Mouse (Mus musculus) neural tube, embryonic 14.5 days (tissue): ENCODE data around the gene Tfr2. TPM values are rescaled to one million over a fixed set of nuclear protein-coding genes. Genes with fewer than 3 reads are reported as not detected.
A peak's percentile ranks its signal among the peaks of the same experiment; 100 is the strongest.

Experiments
- ATAC-seq: fragments of 200-750 bp; cut with Nextera tagmentation; 2 replicates; pipeline ENCODE4 v1.8.0; 2017; ENCODE audit warnings: low read depth, mild to moderate bottlenecking, moderate TSS enrichment, moderate library complexity
- H3K27ac ChIP-seq: fragments of 300-500 bp; sonication (generic); 2 replicates; pipeline ENCODE4 v1.5.1; 2014; ENCODE audit warnings: low read depth, mild to moderate bottlenecking, control low read depth, low read length, moderate library complexity, mixed read lengths
- H3K27me3 ChIP-seq: fragments of 300-500 bp; sonication (generic); 2 replicates; pipeline ENCODE4 v1.6.1; 2014; ENCODE audit warnings: low read length; ENCODE audit not compliant: control insufficient read depth, insufficient read depth
- H3K36me3 ChIP-seq: fragments of 300-500 bp; sonication (generic); 2 replicates; pipeline ENCODE4 v1.6.1; 2014; ENCODE audit warnings: low read length, mixed read lengths; ENCODE audit not compliant: control insufficient read depth, insufficient read depth
- H3K4me1 ChIP-seq: fragments of 300-500 bp; sonication (generic); 2 replicates; pipeline ENCODE4 v1.6.1; 2014; ENCODE audit warnings: low read length; ENCODE audit not compliant: control insufficient read depth, insufficient read depth
- H3K4me2 ChIP-seq: fragments of 300-500 bp; sonication (generic); 2 replicates; pipeline ENCODE4 v1.6.1; 2014; ENCODE audit warnings: mild to moderate bottlenecking, low read depth, low read length, control low read depth
- H3K4me3 ChIP-seq: fragments of 300-500 bp; sonication (generic); 2 replicates; pipeline ENCODE4 v1.5.1; 2014; ENCODE audit warnings: low read depth, low read length, control low read depth, mixed read lengths
- H3K9ac ChIP-seq: fragments of 300-500 bp; sonication (generic); replicated peaks from 2 replicates; pipeline ENCODE4 v1.6.1; 2014; ENCODE audit warnings: low read depth, mild to moderate bottlenecking, control low read depth, low read length, mixed read lengths
- H3K9me3 ChIP-seq: fragments of 300-500 bp; sonication (generic); 2 replicates; pipeline ENCODE4 v1.6.1; 2016; ENCODE audit warnings: low read length; ENCODE audit not compliant: control insufficient read depth
- WGBS: fragments of 180-500 bp; shearing (Covaris S2); extraction: QIAGEN DNeasy Blood & Tissue Kit; methylation state at CpG from one replicate; pipeline ENCODE4 v1.1.7; 2014; 5-methylcytosine and 5-hydroxymethylcytosine counted together
- polyA plus RNA-seq: library from polyadenylated mRNA; unstranded; fragments of >200 nt; fragmentation: Nextera tagmentation; extraction: Ambion mirVana; gene quantifications from 2 replicates; pipeline ENCODE4 v1.2.1, GENCODE M21; 2014

The Tfr2 gene
- polyA plus RNA-seq, 1 experiment from 2014 or later = 5.8 TPM

DNA sequence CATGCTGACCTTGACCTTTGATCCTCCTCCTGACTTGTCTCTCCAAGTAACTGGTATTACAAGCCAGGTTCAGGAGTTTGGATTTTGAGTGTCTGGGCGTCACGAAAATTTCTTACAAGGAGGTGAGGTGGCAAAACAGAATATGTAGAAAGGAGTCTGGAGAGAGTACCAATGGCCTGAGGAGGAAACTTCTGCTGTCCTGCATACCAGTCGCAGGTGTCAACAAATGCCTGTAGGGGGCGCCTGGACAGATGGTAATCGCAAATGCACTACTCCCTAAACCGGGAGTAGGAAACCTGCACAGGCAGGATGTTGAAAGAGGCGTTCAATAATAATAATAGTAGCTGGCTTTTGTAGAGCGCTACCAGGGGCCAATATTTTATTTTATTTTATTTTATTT, 15.3 kb downstream of the Tfr2 start:
- H3K4me2 ChIP-seq = no peak overlapping the region
- 31% methylated on average over 8 of the region's 8 CpGs for WGBS
- H3K9me3 ChIP-seq = no peaks in the 10 kb centered on the region

DNA sequence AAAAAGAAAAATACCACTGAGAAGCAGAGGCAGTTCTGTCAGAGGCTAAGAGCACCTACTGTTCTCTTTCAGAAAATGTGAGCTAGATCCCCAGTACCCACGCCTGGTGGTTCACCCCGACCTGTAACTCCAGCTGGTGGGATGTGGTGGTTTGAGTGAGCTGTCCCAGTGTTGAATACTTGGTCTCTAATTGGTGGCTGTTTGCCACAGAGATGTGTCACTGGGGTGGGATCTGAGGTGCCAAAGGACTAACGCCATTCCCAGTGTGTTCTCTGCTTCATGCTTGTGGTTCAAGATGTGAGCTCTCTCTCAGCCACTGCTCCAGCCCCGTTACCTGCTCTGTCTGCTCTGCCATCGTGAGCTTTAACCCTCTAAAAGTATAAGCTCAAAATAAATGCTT, 20.9 kb downstream of the Tfr2 start:
- Histone ChIP-seq H3K36me3 (no peaks in the 10 kb centered on the region), H3K9ac (no peak overlapping the region), H3K9me3 (no peaks in the 10 kb centered on the region), H3K4me1 (no peaks in the 10 kb centered on the region), H3K4me3 (no peak overlapping the region), H3K27ac (no peak overlapping the region), H3K4me2 (no peak overlapping the region), H3K27me3 (no peaks in the 10 kb centered on the region)
- WGBS = 78% methylated on average over 5 of the region's 5 CpGs
- ATAC-seq = no peak

More for the DNA sequence above, 15.3 kb downstream of the Tfr2 start:
- Histone ChIP-seq H3K27me3 (peaks cover 2% of the 10 kb centered on the region; the same call in 1 of the 2 replicates), H3K27ac (no peak overlapping the region), H3K9ac (no peak overlapping the region), H3K4me3 (no peak overlapping the region), H3K36me3 (no peaks in the 10 kb centered on the region), H3K4me1 (peaks cover 3% of the 10 kb centered on the region; the same call in 1 of the 2 replicates)
- ATAC-seq = no peak

- Histone ChIP-seq H3K4me2 (no peak overlapping the region), H3K9me3 (no peaks in the 10 kb centered on the region), H3K4me1 (peaks cover 10% of the 10 kb centered on the region; the same call in 1 of the 2 replicates), H3K27ac (no peak overlapping the region), H3K27me3 (no peaks in the 10 kb centered on the region), H3K4me3 (no peak overlapping the region), H3K9ac (no peak overlapping the region), H3K36me3 (no peaks in the 10 kb centered on the region)
- no peak for ATAC-seq
- WGBS = 67% methylated on average over 7 of the region's 7 CpGs
Measured at GRCm38 (mm10) chr5:137595921-137596320, 26.3 kb downstream of the Tfr2 start.

- Histone ChIP-seq H3K27ac (no peak overlapping the region), H3K4me1 (peaks cover 10% of the 10 kb centered on the region; the same call in 1 of the 2 replicates), H3K9ac (no peak overlapping the region), H3K36me3 (no peaks in the 10 kb centered on the region), H3K4me3 (no peak overlapping the region), H3K9me3 (no peaks in the 10 kb centered on the region), H3K4me2 (peak overlapping the region; percentile 26; the same call in 1 of the 2 replicates), H3K27me3 (no peaks in the 10 kb centered on the region)
- no peak for ATAC-seq
- 34% methylated on average over 24 of the region's 30 CpGs for WGBS
Measured at GRCm38 (mm10) chr5:137596601-137597261, 27.1 kb downstream of the Tfr2 start.

DNA sequence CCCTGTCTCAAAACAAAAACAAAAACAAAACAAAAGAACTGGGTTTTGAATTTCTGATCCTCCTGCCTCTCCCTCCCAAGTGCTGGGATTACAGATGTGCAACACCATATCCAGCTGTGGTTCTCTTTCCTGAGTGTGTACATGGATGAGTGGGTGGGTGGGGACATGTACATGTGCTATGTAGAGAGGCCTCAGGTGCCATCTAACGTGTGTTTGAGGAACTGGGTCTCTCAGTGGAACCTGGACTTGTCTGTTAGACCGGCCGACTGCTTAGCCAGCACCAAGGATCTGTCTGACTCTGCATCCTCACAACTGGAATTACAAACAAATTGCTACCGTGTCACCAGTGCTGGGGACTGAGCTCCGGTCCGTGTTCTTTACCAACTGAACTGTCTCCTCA, 28.0 kb downstream of the Tfr2 start:
- no peak overlapping the region for H3K9ac ChIP-seq
- H3K27me3 ChIP-seq = no peaks in the 10 kb centered on the region
- H3K27ac ChIP-seq = no peak overlapping the region
- no peak for ATAC-seq
- H3K9me3 ChIP-seq = no peaks in the 10 kb centered on the region
- no peak overlapping the region for H3K4me3 ChIP-seq
- H3K36me3 ChIP-seq = no peaks in the 10 kb centered on the region
- H3K4me1 ChIP-seq = peaks cover 16% of the 10 kb centered on the region; the same call in 1 of the 2 replicates
- no peak overlapping the region for H3K4me2 ChIP-seq
- 98% methylated on average over 6 of the region's 6 CpGs for WGBS

DNA sequence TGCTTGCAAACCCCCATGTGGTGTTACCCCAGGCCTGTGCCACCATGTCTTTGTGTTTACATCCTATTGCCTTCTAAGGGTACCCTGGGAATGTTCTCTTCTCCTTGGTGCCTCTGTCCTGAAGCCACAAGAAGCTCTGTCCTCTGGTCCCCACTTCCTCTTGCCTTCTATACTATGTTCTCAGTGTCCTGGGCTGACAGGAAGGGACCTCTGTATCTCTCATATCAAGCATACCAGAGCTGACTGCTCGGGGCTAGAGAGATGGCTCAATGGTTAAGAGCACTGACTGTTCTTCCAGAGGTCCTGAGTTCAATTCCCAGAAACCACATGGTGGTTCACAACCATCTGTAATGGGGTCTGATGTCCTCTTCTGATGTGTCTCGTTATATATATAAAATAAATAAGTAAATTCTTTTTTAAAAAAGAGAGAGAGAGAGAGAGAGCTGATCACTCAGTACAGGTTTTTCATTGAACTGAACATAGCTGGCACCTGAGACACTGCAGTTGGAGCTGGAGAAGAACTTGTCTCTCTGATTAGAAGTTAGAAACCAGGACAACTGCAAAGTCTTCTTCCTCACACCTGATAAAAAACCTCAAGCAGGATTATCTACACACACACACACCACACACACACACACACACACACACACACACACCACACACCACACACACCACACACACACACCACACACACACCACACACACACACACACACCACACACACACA, 28.6 kb downstream of the Tfr2 start:
- Histone ChIP-seq H3K4me1 (peaks cover 16% of the 10 kb centered on the region; the same call in 1 of the 2 replicates), H3K9ac (no peak overlapping the region), H3K4me2 (no peak overlapping the region), H3K27me3 (no peaks in the 10 kb centered on the region), H3K36me3 (no peaks in the 10 kb centered on the region), H3K9me3 (no peaks in the 10 kb centered on the region), H3K4me3 (no peak overlapping the region), H3K27ac (no peak overlapping the region)
- no peak for ATAC-seq
- WGBS = 93% methylated on average over 2 of the region's 2 CpGs

DNA sequence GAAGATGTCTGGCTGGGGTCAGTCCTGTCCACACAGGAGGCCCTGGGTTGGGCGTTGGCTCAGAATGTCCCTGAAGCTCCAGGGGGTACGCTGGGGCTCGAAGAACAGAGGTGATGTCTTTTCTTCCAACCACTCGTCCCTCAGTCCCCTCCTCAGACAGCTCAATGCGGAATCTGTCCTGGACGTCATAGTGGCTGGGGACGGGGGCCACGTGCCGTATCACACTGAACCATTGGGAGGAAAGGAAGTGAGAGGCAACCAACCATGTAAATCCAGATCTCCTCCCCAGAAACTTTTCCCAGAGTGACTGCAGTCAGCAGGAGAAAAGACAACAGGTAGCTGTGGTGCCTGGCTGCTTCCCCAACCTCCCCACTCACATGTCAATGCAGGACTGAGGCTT, 30.0 kb downstream of the Tfr2 start:
- no peaks in the 10 kb centered on the region for H3K36me3 ChIP-seq
- H3K4me3 ChIP-seq = peak overlapping the region; percentile 74
- no peaks in the 10 kb centered on the region for H3K9me3 ChIP-seq
- no peak overlapping the region for H3K27ac ChIP-seq
- WGBS = 72% methylated on average over 9 of the region's 9 CpGs
- ATAC-seq = no peak
- H3K9ac ChIP-seq = peak overlapping the region; percentile 79
- H3K4me1 ChIP-seq = peaks cover 16% of the 10 kb centered on the region; the same call in 1 of the 2 replicates
- peak overlapping the region; percentile 80 for H3K4me2 ChIP-seq
- no peaks in the 10 kb centered on the region for H3K27me3 ChIP-seq

GRCm38 (mm10) chr5:137600281-137600618, 30.6 kb downstream of the Tfr2 start:
- peaks cover 16% of the 10 kb centered on the region; the same call in 1 of the 2 replicates for H3K4me1 ChIP-seq
- no peaks in the 10 kb centered on the region for H3K9me3 ChIP-seq
- no peaks in the 10 kb centered on the region for H3K27me3 ChIP-seq
- WGBS = 2% methylated on average over 19 of the region's 19 CpGs
- H3K36me3 ChIP-seq = no peaks in the 10 kb centered on the region
- peak; percentile 67 for ATAC-seq
- H3K4me3 ChIP-seq = peak overlapping the region; percentile 74
- peak overlapping the region; percentile 60 for H3K27ac ChIP-seq
- H3K4me2 ChIP-seq = peak overlapping the region; percentile 80
- peak overlapping the region; percentile 79 for H3K9ac ChIP-seq
